Mouse (Mus musculus) c-Kit-positive CD71-positive TER-119-negative erythroid progenitor cells, embryonic 14.5 days (primary cell): ENCODE measurements around the gene Sp6.

Experiments used
- DNase-seq: peaks from one replicate; pipeline ENCODE4 v3.0.0-alpha.2; 2013; ENCODE audit warnings: low read depth

Sp6 gene

GRCm38 (mm10) chr11:97013121-97013670 is at the start of gene Sp6:
TSS of gene Sp6 (plus strand) at chr11:97013394.
- no peak for DNase-seq

DNA sequence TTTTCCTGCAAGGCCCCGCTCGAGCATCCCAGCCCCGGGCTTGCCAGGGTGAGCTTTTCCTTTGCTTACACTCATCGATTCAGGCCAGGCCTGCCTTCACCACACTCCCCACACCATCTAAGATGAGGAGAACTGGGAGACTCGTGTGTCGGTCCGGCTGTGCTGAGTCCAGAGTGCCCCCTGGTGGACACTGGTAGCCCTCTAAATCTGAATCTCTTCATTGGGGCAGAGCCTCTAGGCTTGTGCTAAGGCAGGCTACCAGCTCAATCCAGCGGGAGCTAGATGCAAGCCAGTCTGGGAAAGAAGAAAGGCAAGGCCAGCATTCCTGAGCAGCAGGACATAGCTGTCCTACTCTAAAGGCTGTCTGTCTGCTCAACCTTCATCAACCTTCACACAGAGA is 49.6 kb upstream of the Sp6 start:
- DNase-seq = no peak

- no peak for DNase-seq
Observed at GRCm38 (mm10) chr11:96966172-96966571, 47.0 kb upstream of the Sp6 start.

DNA sequence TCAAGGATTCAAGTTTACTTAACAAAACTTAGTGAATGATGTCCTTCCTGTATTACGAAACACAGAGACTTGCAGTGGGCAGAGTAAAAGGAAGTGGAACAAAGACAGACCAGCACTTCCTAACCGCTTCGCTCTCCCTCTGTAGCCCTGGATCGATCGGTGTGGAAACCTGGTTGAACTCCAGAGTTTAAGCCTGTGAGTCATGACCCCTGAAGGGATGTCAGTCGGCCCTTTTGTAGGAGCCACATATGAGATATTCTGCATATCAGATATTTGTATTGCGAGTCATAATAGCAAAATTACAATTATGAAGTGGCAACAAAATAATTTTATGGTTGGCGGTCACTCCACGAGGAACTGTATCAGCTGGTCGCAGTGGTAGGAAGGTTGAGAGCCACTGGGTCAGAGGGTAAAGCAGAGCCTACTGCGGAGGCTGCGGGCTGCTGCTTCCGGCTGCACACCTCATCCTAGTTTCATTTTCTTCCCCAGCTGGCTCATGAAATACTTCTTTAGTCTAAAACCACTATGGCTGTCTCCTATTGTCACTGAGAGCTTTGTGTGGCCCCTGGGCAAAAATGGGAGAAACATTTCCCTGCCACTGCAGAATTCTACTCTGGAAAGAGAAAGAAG is 46.2 kb upstream of the Sp6 start:
- DNase-seq = no peak

DNA sequence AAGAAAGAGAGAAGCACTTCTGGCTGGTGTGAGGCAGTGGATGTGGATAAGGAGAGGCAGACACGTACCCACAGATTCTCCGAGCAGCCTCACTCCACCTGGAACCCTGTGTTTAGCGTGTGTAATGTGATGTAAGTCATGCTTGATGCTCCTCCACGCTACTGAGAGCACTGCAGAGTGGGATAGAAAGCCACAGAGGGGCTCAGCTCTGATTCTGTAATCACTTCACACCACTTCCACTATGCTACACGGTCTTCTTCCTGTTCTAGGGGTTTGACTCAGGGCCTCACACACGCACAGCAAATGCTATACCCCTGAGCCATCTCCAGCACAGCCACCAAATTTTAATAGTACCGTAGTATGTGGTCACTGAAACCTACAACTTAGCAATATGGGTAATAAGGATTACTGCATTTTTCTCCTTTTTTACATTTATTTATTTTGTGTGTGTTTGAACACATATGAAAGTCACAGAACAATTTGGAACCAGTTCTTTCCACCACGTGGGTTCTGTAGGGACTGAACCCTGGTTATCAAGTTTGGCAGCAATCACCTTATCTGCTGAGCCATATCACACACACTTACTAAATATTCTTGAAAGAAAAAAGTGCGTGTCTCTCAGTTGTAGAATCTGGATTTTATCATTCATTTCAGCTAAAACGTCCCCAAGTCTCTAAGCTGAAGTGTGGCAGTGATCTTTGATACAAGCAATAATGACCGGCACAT is 45.5 kb upstream of the Sp6 start:
- DNase-seq = no peak

DNA sequence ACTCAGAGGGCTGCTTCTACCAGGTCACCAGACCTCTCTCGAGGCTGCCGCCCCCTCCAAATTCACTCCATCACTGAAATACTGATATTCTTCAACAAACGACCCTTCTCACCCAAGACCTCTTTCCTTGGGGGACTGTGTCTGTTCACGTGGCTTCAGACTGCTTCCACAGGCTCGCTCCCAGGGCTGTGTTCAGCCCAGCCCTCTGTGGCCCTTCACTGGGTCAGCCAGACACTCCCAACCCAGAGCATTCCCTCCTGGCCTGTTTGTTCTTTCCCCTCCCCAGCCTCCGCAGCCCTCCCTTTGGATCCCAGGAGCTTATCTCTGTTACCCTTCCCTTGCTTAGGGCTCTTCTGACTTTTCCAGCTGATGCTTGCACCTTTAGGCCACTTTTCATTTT is 44.7 kb upstream of the Sp6 start:
- no peak for DNase-seq

DNA sequence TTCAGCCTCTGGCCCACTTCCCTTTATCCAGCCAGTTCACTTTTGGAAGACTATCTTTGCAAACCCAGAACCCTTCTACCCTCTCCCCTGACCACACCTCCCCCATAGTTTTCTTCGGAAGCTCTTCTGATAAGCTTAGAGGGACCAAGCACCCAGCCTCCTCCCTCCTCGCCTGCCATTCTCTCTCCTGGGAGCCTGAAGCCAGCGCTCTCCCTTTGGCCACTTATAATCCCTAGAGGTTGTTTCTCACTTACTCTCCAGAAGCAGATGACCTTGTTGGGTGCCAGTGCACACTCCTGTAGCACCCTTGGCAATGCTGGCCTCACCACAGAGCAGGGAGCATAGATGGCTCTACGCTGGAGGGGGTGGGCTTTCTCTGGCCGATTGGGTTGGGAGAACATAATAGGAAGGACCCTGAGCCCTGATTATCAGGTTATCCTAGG is 43.9 kb upstream of the Sp6 start:
- DNase-seq = no peak

DNA sequence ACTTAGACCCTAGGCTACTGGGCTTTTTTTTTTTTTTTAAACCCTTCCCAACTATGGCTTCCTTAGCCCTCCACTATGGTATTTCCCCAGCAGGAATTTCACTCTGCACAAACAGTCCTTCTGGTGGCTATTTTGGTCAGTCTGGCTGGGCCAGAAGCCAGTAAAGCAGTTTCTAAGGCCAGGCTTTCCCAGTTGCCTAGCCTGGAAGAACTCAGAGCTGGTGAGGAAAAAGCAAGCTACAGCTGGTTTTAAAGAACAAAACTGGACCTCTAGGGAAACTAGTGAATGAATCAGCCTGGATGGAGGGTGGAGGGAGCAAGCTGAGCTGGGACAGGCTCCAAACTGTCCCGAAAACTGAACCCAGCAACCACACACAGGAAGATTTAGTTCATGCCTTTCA is 43.4 kb upstream of the Sp6 start:
- no peak for DNase-seq

DNA sequence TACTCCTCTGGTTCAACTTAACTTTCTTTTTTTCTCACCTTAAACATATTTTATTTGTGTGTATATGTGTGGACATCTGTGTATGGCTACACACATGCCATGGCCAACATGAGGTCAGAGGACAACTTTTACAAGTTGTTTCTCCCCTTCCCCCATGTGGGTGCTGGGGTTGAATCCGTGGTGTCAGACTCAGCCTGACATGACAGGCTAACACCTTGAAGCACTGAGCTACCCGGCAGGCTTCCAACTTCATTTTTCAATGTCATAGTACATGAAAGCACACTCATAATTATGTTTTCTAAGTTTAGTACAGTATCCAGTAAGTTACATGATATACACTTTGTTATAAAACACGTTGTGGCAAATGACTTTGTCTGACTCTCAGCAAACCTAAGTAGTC is 42.9 kb upstream of the Sp6 start:
- DNase-seq = no peak

DNA sequence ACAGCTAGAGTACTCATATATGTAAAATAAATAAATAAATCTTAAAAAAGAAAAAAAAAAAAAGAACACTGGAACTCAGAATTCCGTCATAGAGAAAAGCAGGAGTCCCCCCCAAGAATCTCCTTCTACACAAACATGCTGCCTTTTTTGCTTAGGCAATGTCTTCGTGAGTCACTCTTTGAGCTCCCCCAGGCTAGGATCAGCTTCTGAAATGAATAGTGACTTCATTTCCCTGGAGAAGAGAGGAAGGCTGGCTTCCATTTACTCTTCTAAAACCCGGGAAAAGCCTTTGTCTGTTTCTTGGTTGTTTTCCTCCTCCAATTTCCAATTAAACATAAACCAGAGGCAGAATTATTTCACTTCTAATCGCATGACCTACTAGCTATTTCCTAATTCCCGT is 40.3 kb upstream of the Sp6 start:
- no peak for DNase-seq

DNA sequence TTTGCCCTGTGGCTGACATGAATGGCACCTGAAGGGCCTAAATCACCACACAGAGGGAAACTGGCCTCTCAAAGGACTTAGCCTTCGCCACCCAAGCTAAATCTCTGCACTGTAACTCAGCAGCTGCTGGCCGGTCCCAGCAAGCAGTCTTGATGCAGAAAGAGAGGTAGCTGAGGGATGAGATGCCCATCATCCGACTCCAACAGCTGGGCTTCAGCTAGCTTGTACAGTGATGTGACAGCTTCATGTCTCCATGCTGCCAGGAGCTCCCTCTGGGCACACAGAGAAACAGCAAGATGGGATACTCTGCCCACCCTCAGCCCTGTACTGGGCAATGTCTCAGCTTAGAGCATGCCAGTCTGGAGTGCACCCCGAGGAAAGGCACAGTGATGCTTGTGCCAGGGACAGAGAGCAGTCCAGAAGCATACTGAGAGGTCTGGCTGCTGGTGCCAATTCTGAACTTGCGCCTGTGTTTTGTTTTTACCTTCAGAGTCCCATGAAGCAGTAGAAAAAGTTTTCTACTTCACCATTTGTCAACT is 39.7 kb upstream of the Sp6 start:
- no peak for DNase-seq

DNA sequence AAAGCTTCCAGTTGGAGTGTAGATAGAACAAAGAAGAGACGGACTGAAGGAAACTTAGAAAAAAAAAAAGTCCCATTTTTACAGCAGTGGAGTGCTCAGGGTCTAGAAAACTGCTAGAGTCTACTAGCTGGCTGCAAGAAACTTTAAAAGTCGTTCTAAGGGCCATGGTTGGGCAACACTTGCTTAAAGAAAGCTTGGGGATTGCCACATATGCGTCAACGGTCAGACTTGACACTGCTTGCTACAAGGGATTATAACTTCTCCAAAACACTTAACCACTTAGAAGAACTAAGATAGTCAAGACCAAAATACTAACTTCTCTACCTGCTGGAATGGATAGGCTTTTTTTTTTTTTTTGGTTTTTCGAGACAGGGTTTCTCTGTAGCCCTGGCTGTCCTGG is 38.4 kb upstream of the Sp6 start:
- DNase-seq = no peak

- no peak for DNase-seq
Observed at GRCm38 (mm10) chr11:96975511-96976378, 37.4 kb upstream of the Sp6 start.

- no peak for DNase-seq
Observed at GRCm38 (mm10) chr11:96976379-96976687, 36.9 kb upstream of the Sp6 start.

GRCm38 (mm10) chr11:96976911-96977591 is 36.1 kb upstream of the Sp6 start:
- peak; percentile 70 for DNase-seq

GRCm38 (mm10) chr11:96977606-96978400 is 35.4 kb upstream of the Sp6 start:
- peak; percentile 99 for DNase-seq

DNA sequence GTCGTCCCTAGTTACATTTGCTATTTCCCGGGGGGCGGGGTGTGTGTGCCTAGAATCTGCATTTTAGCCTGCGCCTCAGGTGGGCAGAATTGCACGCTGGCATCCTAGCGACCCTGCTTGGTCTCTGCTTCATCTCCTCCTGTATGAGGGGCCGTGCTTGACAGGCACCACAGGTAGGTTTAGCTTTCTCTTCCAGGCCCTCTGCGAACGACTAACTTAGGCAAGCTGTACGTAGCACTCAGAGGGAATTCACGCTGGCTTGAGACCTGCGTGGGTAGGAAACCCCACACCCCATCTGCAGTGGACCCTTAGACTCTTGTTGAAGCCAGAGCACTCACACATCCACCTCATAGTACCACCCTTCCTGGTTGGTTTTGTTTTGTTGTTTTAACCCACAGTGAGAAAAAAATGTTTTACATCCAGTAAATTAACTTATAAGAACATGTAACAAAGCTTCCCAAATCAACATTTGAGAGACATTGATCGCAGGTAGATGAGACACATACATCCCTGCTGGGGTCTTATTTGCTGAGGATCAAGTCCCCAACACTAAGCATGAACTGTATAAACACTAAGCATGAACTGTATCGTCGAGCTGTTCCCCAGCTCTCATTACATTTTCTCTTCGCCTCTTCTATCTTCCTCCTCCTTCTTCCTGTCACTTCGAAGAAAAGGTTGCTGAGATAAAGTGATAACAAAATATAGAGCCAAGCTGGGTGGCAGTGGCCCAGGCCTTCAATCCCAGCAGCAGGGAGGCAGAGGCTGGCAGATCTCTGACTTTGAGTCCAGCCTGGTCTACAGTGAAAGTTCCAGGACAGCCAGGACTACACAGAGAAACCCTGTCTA is 34.6 kb upstream of the Sp6 start:
- no peak for DNase-seq

DNA sequence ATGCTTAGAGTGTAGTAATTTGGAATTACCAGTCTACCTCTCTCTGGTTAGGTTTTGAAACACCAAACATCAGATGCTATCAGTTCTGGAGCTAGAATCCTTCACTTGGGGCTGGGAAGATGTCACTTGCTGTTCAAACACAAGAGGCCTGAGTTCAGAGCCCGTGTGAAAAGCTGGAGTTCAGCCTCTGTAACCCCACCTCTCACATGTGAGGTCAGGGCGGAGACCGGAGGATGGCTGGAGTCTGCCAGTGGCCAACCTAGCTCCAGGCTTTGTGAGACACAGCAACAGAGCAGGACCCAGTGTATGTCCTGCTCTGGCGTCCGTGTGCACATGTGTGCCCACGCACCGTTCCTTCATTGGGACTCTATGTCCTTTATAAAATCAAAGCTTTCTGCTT is 33.9 kb upstream of the Sp6 start:
- DNase-seq = no peak

DNA sequence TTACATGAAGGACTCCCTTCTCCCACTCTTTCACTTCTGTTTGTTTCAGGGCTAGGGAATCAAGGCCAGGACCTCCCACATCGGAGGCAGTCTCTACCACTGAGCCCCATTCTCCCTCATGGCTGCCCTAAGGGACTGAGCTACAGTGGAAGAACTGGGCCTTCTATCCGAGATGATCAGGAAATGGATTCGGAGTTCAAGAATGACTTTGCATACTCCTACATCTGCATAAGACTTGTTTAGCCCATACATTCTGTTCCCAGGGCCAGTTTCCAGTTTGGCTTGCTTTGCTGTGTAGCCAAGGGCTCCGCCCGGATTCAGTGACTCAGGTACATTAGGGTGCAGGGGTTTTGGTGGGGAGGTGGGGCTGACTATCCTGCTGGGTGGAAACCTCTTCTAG is 33.2 kb upstream of the Sp6 start:
- no peak for DNase-seq

GRCm38 (mm10) chr11:96981461-96981860 is 31.7 kb upstream of the Sp6 start:
- no peak for DNase-seq
